Mouse (Mus musculus): Measurements from ENCODE around the gene Crkl. TPM values are rescaled to one million over a fixed set of nuclear protein-coding genes. Genes with fewer than 3 reads are reported as not detected.
A peak's percentile ranks its signal among the peaks of the same experiment; 100 is the strongest.

Crkl gene
- total and polyA plus RNA-seq, 2 experiments: 9.6 to 28.8 TPM

DNA sequence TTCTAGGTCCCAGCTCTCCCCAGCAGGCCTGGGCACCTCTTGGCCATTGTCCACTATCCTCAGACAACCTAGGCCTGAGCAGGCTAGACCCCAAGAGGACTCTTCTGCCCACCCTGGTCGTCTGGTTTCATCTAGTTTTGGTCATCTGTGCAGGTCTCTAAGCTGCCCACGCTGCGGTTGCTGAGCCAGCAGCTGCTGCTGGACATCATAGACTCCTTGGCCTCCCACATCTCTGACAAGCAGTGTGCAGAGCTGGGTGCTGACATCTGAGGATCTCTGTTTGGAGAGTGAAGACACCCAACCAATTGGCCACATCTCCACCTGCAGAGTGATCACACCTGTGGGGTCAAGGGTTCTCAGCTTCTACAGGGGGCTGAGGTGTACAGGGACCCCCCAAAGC is 73.7 kb downstream of the Crkl start:
- H3K79me2 ChIP-seq (ENCODE audit: control insufficient read depth, insufficient read depth, low read length): peaks cover 3% of the 10 kb centered on the region; the same call in 1 of the 2 replicates
- no peak for DNase-seq (ENCODE audit: extremely low read depth, low read depth, low spot score)
- H3K27ac ChIP-seq (replicated peaks; ENCODE audit: insufficient read depth, low read depth, low read length): no peak overlapping the region
- 80% methylated on average over 3 of the region's 3 CpGs for WGBS
- no peak overlapping the region for H3K4me3 ChIP-seq (ENCODE audit: insufficient read depth, low read depth, low read length)
- TF ChIP-seq POLR2A (IDR thresholded peaks at IDR 0.05; ENCODE audit: extremely low read depth, insufficient read depth, low read length) (no peak), CTCF (IDR thresholded peaks at IDR 0.05; ENCODE audit: low read depth, low read length) (no peak)
- no peak overlapping the region for H3K9ac ChIP-seq (ENCODE audit: low read depth, low read length)
- peaks cover 4% of the 10 kb centered on the region for H3K4me1 ChIP-seq (ENCODE audit: control insufficient read depth, insufficient read depth, low read length)
- H3K36me3 ChIP-seq (ENCODE audit: control insufficient read depth, insufficient read depth, low read length): peaks cover 12% of the 10 kb centered on the region; the same call in 1 of the 2 replicates
- H3K27me3 ChIP-seq (ENCODE audit: control insufficient read depth, insufficient read depth, low read length): no peaks in the 10 kb centered on the region

DNA sequence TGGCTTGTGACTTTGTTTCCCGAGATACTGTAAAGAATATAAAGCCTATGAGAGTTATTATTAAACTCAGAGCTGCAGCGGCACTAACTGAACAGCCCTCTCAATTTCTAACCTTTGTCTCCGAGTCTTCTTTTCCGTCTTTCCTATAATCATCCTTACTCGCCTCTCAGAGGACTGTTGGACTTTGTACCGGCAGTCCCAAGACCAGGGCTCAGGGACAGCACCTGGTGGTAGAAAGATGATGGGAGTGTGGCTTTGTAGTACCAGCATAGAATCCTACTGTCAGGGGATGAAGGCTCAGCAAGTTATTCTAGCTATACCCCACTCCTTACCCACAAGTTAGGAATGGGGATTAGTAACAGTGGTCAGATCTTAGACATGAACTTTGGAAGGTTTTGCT is 74.4 kb downstream of the Crkl start:
- Histone ChIP-seq H3K4me1 (ENCODE audit: control insufficient read depth, insufficient read depth, low read length) (peaks cover 4% of the 10 kb centered on the region), H3K9ac (ENCODE audit: low read depth, low read length) (no peak overlapping the region), H3K36me3 (ENCODE audit: control insufficient read depth, insufficient read depth, low read length) (peaks cover 10% of the 10 kb centered on the region; the same call in 1 of the 2 replicates), H3K27ac (replicated peaks; ENCODE audit: insufficient read depth, low read depth, low read length) (no peak overlapping the region), H3K79me2 (ENCODE audit: control insufficient read depth, insufficient read depth, low read length) (peaks cover 3% of the 10 kb centered on the region; the same call in 1 of the 2 replicates), H3K27me3 (ENCODE audit: control insufficient read depth, insufficient read depth, low read length) (no peaks in the 10 kb centered on the region), H3K4me3 (ENCODE audit: insufficient read depth, low read depth, low read length) (no peak overlapping the region)
- 87% methylated on average over 6 of the region's 6 CpGs for WGBS
- TF ChIP-seq POLR2A (IDR thresholded peaks at IDR 0.05; ENCODE audit: extremely low read depth, insufficient read depth, low read length) (no peak), CTCF (IDR thresholded peaks at IDR 0.05; ENCODE audit: low read depth, low read length) (no peak)
- no peak for DNase-seq (ENCODE audit: extremely low read depth, low read depth, low spot score)

DNA sequence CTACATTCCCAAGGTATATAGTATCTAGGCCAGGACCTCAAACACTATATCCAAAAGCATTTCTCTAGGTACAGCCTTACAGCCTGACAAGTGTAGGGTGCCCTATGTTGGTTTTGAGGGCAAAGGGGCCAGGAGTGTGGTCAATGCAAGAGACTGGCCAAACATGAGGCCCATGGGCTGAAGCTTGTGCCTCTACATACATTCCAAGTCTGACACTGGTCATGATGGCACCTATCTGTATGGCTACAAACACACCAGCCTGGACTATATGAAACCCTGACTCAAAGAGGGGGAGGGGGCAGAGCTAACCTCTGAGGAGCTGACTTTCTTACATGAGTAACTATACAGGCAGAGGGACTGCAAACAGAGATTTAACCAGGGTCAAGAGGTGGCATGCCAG is 75.8 kb downstream of the Crkl start:
- H3K36me3 ChIP-seq (ENCODE audit: control insufficient read depth, insufficient read depth, low read length): peaks cover 8% of the 10 kb centered on the region; the same call in 1 of the 2 replicates

DNA sequence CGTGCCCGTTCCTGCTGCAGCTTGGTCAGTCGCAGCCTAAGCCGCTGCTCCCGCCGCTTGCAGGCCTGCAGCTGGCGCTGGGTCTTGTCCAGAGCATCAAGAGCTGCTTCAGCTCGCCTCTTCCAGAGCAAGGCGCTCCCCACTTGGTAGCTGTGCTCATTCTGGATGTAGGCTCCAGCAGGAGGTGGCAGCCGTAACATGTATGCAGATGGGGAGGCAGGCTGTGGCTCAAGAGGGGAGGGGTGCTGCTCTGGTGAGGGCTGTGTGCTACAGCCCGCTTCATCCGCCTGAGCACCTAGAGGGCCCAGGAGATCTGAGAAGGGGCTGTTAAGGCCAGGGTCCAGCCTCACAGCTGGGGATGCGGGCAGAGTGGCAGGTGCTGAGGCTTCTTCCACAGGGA is 76.5 kb downstream of the Crkl start:
- peaks cover 12% of the 10 kb centered on the region for H3K4me1 ChIP-seq (ENCODE audit: control insufficient read depth, insufficient read depth, low read length)
- 97% methylated on average over 13 of the region's 13 CpGs for WGBS

More for the DNA sequence above, 75.8 kb downstream of the Crkl start:
- peaks cover 3% of the 10 kb centered on the region; the same call in 1 of the 2 replicates for H3K79me2 ChIP-seq (ENCODE audit: control insufficient read depth, insufficient read depth, low read length)
- TF ChIP-seq CTCF (IDR thresholded peaks at IDR 0.05; ENCODE audit: low read depth, low read length): no peak
- H3K27ac ChIP-seq (replicated peaks; ENCODE audit: insufficient read depth, low read depth, low read length): no peak overlapping the region
- no peak overlapping the region for H3K4me3 ChIP-seq (ENCODE audit: insufficient read depth, low read depth, low read length)
- H3K9ac ChIP-seq (ENCODE audit: low read depth, low read length): no peak overlapping the region
- H3K27me3 ChIP-seq (ENCODE audit: control insufficient read depth, insufficient read depth, low read length): no peaks in the 10 kb centered on the region
- DNase-seq (ENCODE audit: extremely low read depth, low read depth, low spot score): no peak
- H3K4me1 ChIP-seq (ENCODE audit: control insufficient read depth, insufficient read depth, low read length): peaks cover 10% of the 10 kb centered on the region

DNA sequence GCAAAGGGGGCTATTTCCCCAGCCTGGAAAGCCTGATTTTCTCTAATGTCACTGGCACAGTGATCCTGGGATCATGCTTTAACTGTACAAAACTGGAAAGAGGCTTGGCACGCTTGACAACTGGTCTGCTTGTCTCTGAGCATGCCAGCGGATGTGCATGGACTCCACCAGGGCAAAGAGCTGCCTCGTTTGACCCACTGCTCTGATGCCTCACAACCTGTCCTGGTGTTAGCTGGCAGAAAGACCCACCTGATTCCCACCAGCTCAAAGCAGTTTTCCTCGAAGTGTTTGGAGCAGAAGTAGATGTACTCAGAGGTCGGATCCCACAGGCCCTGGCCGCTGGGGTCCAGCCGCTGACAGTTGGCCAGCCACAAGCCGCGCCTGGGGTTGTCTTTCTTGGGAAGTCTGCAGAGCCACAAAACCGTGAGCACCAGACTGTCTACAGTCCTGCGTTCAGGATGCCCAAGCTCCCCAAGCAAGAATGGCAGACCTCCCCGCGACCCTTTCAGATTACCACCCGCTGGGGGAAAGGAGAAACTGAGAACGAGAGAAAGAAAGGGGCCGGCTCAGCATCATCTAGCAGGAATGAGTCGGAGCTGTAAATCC is 78.3 kb downstream of the Crkl start:
- Histone ChIP-seq H3K36me3 (ENCODE audit: control insufficient read depth, insufficient read depth, low read length) (peaks cover 5% of the 10 kb centered on the region; the same call in 1 of the 2 replicates), H3K9ac (ENCODE audit: low read depth, low read length) (peak overlapping the region; percentile 83), H3K79me2 (ENCODE audit: control insufficient read depth, insufficient read depth, low read length) (peaks cover 3% of the 10 kb centered on the region; the same call in 1 of the 2 replicates), H3K4me1 (ENCODE audit: control insufficient read depth, insufficient read depth, low read length) (peaks cover 12% of the 10 kb centered on the region), H3K4me3 (ENCODE audit: insufficient read depth, low read depth, low read length) (peak overlapping the region; percentile 73), H3K27ac (replicated peaks; ENCODE audit: insufficient read depth, low read depth, low read length) (peak overlapping the region; percentile 86), H3K27me3 (ENCODE audit: control insufficient read depth, insufficient read depth, low read length) (no peaks in the 10 kb centered on the region)
- no peak for TF ChIP-seq POLR2A (IDR thresholded peaks at IDR 0.05; ENCODE audit: extremely low read depth, insufficient read depth, low read length)
- no peak for TF ChIP-seq CTCF (IDR thresholded peaks at IDR 0.05; ENCODE audit: low read depth, low read length)
- WGBS: 14% methylated on average over 17 of the region's 17 CpGs
- DNase-seq (ENCODE audit: extremely low read depth, low read depth, low spot score): peak; percentile 21

More for the DNA sequence above, 76.5 kb downstream of the Crkl start:
- no peaks in the 10 kb centered on the region for H3K27me3 ChIP-seq (ENCODE audit: control insufficient read depth, insufficient read depth, low read length)
- H3K27ac ChIP-seq (replicated peaks; ENCODE audit: insufficient read depth, low read depth, low read length): no peak overlapping the region
- H3K36me3 ChIP-seq (ENCODE audit: control insufficient read depth, insufficient read depth, low read length): peaks cover 8% of the 10 kb centered on the region; the same call in 1 of the 2 replicates
- peaks cover 3% of the 10 kb centered on the region; the same call in 1 of the 2 replicates for H3K79me2 ChIP-seq (ENCODE audit: control insufficient read depth, insufficient read depth, low read length)
- H3K4me3 ChIP-seq (ENCODE audit: insufficient read depth, low read depth, low read length): no peak overlapping the region
- TF ChIP-seq POLR2A (IDR thresholded peaks at IDR 0.05; ENCODE audit: extremely low read depth, insufficient read depth, low read length) (no peak), CTCF (IDR thresholded peaks at IDR 0.05; ENCODE audit: low read depth, low read length) (no peak)
- H3K9ac ChIP-seq (ENCODE audit: low read depth, low read length): no peak overlapping the region
- DNase-seq (ENCODE audit: extremely low read depth, low read depth, low spot score): no peak

DNA sequence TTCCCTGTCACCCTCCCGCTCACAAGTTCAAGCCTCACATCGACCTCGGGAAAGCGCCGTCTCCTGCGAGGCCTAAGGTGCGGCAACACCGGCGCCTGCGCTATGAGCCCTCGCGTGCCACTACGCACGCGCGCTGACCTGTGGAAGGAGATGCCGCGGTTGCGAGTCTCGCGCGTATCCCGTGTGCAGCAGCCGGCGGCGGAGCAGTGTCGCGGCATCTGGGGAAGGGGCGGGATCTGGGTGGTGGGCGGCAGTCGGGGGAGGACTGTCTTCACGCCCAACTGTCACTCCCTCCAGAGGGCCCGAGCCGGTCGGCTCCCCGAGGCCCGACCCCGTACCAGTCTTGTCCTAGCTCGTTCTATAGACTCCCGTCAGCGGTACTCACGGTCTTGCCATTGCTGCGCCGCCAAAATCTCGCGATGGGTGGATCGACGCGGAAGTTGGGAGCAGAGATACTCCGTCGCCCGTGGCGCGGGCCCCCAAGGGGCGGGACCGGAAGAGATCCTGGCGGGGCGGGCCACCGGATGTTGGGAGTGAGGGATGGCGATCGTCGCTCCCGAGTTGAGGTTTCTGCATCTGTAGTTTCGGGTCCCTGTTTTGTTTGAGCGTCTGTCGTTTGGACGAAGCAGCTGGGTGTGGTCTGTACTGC is 79.0 kb downstream of the Crkl start, which contains the start of gene Thap7:
Gene Thap7 (minus strand): TSS at position 497 of the 649 bp plus-strand sequence.
- peak; percentile 74 for TF ChIP-seq POLR2A (IDR thresholded peaks at IDR 0.05; ENCODE audit: extremely low read depth, insufficient read depth, low read length)
- TF ChIP-seq CTCF (IDR thresholded peaks at IDR 0.05; ENCODE audit: low read depth, low read length): no peak
- WGBS: under 1% methylated on average over 67 of the region's 67 CpGs
- peak within 1 kb of the TSS; percentile 73 for H3K4me3 ChIP-seq (ENCODE audit: insufficient read depth, low read depth, low read length)
- H3K27me3 ChIP-seq (ENCODE audit: control insufficient read depth, insufficient read depth, low read length): no peaks in the 10 kb centered on the region
- peaks cover 3% of the 10 kb centered on the region; the same call in 1 of the 2 replicates for H3K79me2 ChIP-seq (ENCODE audit: control insufficient read depth, insufficient read depth, low read length)
- H3K36me3 ChIP-seq (ENCODE audit: control insufficient read depth, insufficient read depth, low read length): peaks cover 5% of the 10 kb centered on the region; the same call in 1 of the 2 replicates
- peak; percentile 83 for DNase-seq (ENCODE audit: extremely low read depth, low read depth, low spot score)
- peak within 1 kb of the TSS; percentile 87 for H3K27ac ChIP-seq (replicated peaks; ENCODE audit: insufficient read depth, low read depth, low read length)
- peak within 1 kb of the TSS; percentile 83 for H3K9ac ChIP-seq (ENCODE audit: low read depth, low read length)
- peaks cover 12% of the 10 kb centered on the region for H3K4me1 ChIP-seq (ENCODE audit: control insufficient read depth, insufficient read depth, low read length)
